Mouse (Mus musculus): ENCODE data around the gene Cxadr. TPM values are rescaled to one million over a fixed set of nuclear protein-coding genes. Genes with fewer than 3 reads are reported as not detected.

Cxadr gene
- total RNA-seq (2023): 0.35 TPM

GRCm38 (mm10) chr16:78301183-78301830 is at the start of gene Cxadr:
Gene Cxadr (plus strand): TSS chr16:78301489.

GRCm38 (mm10) chr16:78376745-78377570 is 75.7 kb downstream of the Cxadr start, which contains the start of gene Btg3:
Gene Btg3 (minus strand): TSS chr16:78377192.

Other genes starting within 250 kb of the Cxadr start
- 53.2 TPM for gene Btg3, start 75.7 kb downstream of the Cxadr start, total RNA-seq (2023)